ENCODE assay signal across 8 mouse cellular contexts in genomic region chr14:55642679-55643059, GRCm38 (mm10). TPM values are rescaled to one million over a fixed set of nuclear protein-coding genes. Genes with fewer than 3 reads are reported as not detected.
DNase-seq lines count a peak whose midpoint lies in the region; ATAC-seq and TF ChIP-seq lines count a peak whose summit lies in the region.

No protein-coding gene starts in this region.

- no peak for TF ChIP-seq CTCF in kidney, postnatal 0 days (IDR thresholded peaks at IDR 0.05; ENCODE audit: low read depth)
- TF ChIP-seq CTCF in midbrain, postnatal 0 days (IDR thresholded peaks at IDR 0.05), result no peak

- peaks cover 7% of the 10 kb centered on the region for H3K4me1 ChIP-seq in kidney, postnatal 0 days (replicated peaks; ENCODE audit: insufficient read depth, low read length)
- peaks cover 19% of the 10 kb centered on the region for H3K4me1 ChIP-seq in embryonic facial prominence, embryonic 12.5 days
- H3K4me1 ChIP-seq in intestine, embryonic 14.5 days (replicated peaks; ENCODE audit: control insufficient read depth, insufficient read depth, low read length), result peaks cover 19% of the 10 kb centered on the region
- H3K4me1 ChIP-seq in midbrain, postnatal 0 days (ENCODE audit: insufficient read depth, low read length), result 0 out of 2 replicates have a peak, but pooled peaks cover 6% of the 10 kb centered on the region

- H3K27me3 ChIP-seq in kidney, postnatal 0 days (ENCODE audit: insufficient read depth, low read length), result no peaks in the 10 kb centered on the region
- H3K27me3 ChIP-seq in embryonic facial prominence, embryonic 12.5 days, result no peaks in the 10 kb centered on the region
- H3K27me3 ChIP-seq in intestine, embryonic 14.5 days (replicated peaks; ENCODE audit: control insufficient read depth, insufficient read depth, low read length), result no peaks in the 10 kb centered on the region
- H3K27me3 ChIP-seq in midbrain, postnatal 0 days (ENCODE audit: insufficient read depth, low read length), result no peaks in the 10 kb centered on the region

- H3K4me3 ChIP-seq in kidney, postnatal 0 days (replicated peaks; ENCODE audit: low read depth, low read length), result peak overlapping the region; percentile 72
- peak overlapping the region; percentile 95 for H3K4me3 ChIP-seq in embryonic facial prominence, embryonic 12.5 days
- peak overlapping the region; percentile 97 for H3K4me3 ChIP-seq in intestine, embryonic 14.5 days (ENCODE audit: low read depth, low read length)
- H3K4me3 ChIP-seq in midbrain, postnatal 0 days (ENCODE audit: low read depth, low read length), result peak overlapping the region; percentile 97

- 19% methylated on average over 8 of the region's 8 CpGs for WGBS in kidney, postnatal 0 days
- WGBS in embryonic facial prominence, embryonic 12.5 days, result 20% methylated on average over 8 of the region's 8 CpGs
- 19% methylated on average over 8 of the region's 8 CpGs for WGBS in intestine, embryonic 14.5 days
- 19% methylated on average over 8 of the region's 8 CpGs for WGBS in midbrain, postnatal 0 days

- H3K9me3 ChIP-seq in kidney, postnatal 0 days (replicated peaks; ENCODE audit: low read length), result no peaks in the 10 kb centered on the region
- H3K9me3 ChIP-seq in embryonic facial prominence, embryonic 12.5 days, result no peaks in the 10 kb centered on the region
- H3K9me3 ChIP-seq in intestine, embryonic 14.5 days (ENCODE audit: control insufficient read depth, low read length), result no peaks in the 10 kb centered on the region
- H3K9me3 ChIP-seq in midbrain, postnatal 0 days (ENCODE audit: low read length), result no peaks in the 10 kb centered on the region

- no peak for ATAC-seq in kidney, postnatal 0 days (replicated peaks; ENCODE audit: low FRiP score, low read depth)
- no peak for ATAC-seq in embryonic facial prominence, embryonic 12.5 days (ENCODE audit: insufficient number of reproducible peaks, insufficient read depth, low FRiP score, low TSS enrichment)
- peak; percentile 33 for ATAC-seq in intestine, embryonic 14.5 days (replicated peaks; ENCODE audit: low FRiP score, low TSS enrichment, low read depth)
- ATAC-seq in midbrain, postnatal 0 days (ENCODE audit: low FRiP score), result no peak; the same call in 1 of the 2 replicates
- no peak for ATAC-seq in CD4-positive, CD25-positive, alpha-beta regulatory T cell, adult 4 months

- no peak for DNase-seq in kidney, postnatal 0 days (ENCODE audit: low spot score)
- no peak for DNase-seq in kidney, postnatal 4 days
- DNase-seq in intestine, embryonic 14.5 days (ENCODE audit: low spot score), result no peak
- no peak for DNase-seq in midbrain, postnatal 0 days (ENCODE audit: low spot score)
- no peak for DNase-seq in c-Kit-positive CD71-positive TER-119-positive erythroid progenitor cells, embryonic 14.5 days (ENCODE audit: low spot score)
- DNase-seq in cerebellum, postnatal 36 days, result no peak

- peak overlapping the region; percentile 81 for H3K4me2 ChIP-seq in kidney, postnatal 0 days (ENCODE audit: low read length)
- H3K4me2 ChIP-seq in embryonic facial prominence, embryonic 12.5 days (replicated peaks), result peak overlapping the region; percentile 92
- peak overlapping the region; percentile 88 for H3K4me2 ChIP-seq in intestine, embryonic 14.5 days (ENCODE audit: low read length)
- H3K4me2 ChIP-seq in midbrain, postnatal 0 days (ENCODE audit: low read depth, low read length, poor library complexity, severe bottlenecking), result peak overlapping the region; percentile 77

- peak overlapping the region; percentile 96 for H3K27ac ChIP-seq in kidney, postnatal 0 days
- H3K27ac ChIP-seq in embryonic facial prominence, embryonic 12.5 days, result peak overlapping the region; percentile 88
- H3K27ac ChIP-seq in intestine, embryonic 14.5 days (ENCODE audit: low read depth), result peak overlapping the region; percentile 96
- peak overlapping the region; percentile 96 for H3K27ac ChIP-seq in midbrain, postnatal 0 days (ENCODE audit: low read depth, low read length)

- peaks cover 36% of the 10 kb centered on the region; the same call in 1 of the 2 replicates for H3K36me3 ChIP-seq in kidney, postnatal 0 days (ENCODE audit: insufficient read depth, low read length)
- H3K36me3 ChIP-seq in embryonic facial prominence, embryonic 12.5 days, result peaks cover 49% of the 10 kb centered on the region
- H3K36me3 ChIP-seq in intestine, embryonic 14.5 days (ENCODE audit: control insufficient read depth, insufficient read depth, low read length), result peaks cover 49% of the 10 kb centered on the region
- H3K36me3 ChIP-seq in midbrain, postnatal 0 days (ENCODE audit: insufficient read depth, low read length), result peaks cover 24% of the 10 kb centered on the region

- peak overlapping the region; percentile 93 for H3K9ac ChIP-seq in kidney, postnatal 0 days (ENCODE audit: low read depth, low read length)
- peak overlapping the region; percentile 96 for H3K9ac ChIP-seq in embryonic facial prominence, embryonic 12.5 days
- H3K9ac ChIP-seq in intestine, embryonic 14.5 days (ENCODE audit: low read length), result peak overlapping the region; percentile 96
- H3K9ac ChIP-seq in midbrain, postnatal 0 days (replicated peaks; ENCODE audit: low read length, poor library complexity, severe bottlenecking), result peak overlapping the region; percentile 94

RNA-seq across cellular contexts. Expression of gene Tm9sf1, which starts 0.9 kb away (rescaled TPM):
- polyA plus RNA-seq in kidney, postnatal 0 days (2015; fragmentation: Nextera tagmentation; extraction: Ambion mirVana), result 108 and 118 TPM in 2 replicates
- 102 TPM in 2 replicates for polyA plus RNA-seq in embryonic facial prominence, embryonic 12.5 days (2016; fragmentation: Nextera tagmentation; extraction: Ambion mirVana)
- polyA plus RNA-seq in intestine, embryonic 14.5 days (2014; fragmentation: Nextera tagmentation; extraction: Ambion mirVana), result 112 and 114 TPM in 2 replicates
- total RNA-seq in midbrain, postnatal 0 days (2014; rRNA removed), result 47.7 and 60.3 TPM in 2 replicates
- 48.2 and 54.3 TPM in 2 replicates for polyA plus RNA-seq in midbrain, postnatal 0 days (2015; fragmentation: Nextera tagmentation; extraction: Ambion mirVana)
- 10 to 100 TPM; 39.7 to 46.7 TPM for polyA plus RNA-seq in CD4-positive, CD25-positive, alpha-beta regulatory T cell, adult 4 months (2017; shearing (Covaris generic))

RNA-seq across cellular contexts. Expression of gene Gm49378, which starts 5.0 kb away (rescaled TPM):
- polyA plus RNA-seq in kidney, postnatal 0 days (2015; fragmentation: Nextera tagmentation; extraction: Ambion mirVana), result 1.8 and 3.0 TPM in 2 replicates
- 0.87 and 3.0 TPM in 2 replicates for polyA plus RNA-seq in embryonic facial prominence, embryonic 12.5 days (2016; fragmentation: Nextera tagmentation; extraction: Ambion mirVana)
- 1.6 and 1.9 TPM in 2 replicates for polyA plus RNA-seq in intestine, embryonic 14.5 days (2014; fragmentation: Nextera tagmentation; extraction: Ambion mirVana)
- total RNA-seq in midbrain, postnatal 0 days (2014; rRNA removed), result 6.3 and 6.7 TPM in 2 replicates
- polyA plus RNA-seq in midbrain, postnatal 0 days (2015; fragmentation: Nextera tagmentation; extraction: Ambion mirVana), result 2.3 and 2.8 TPM in 2 replicates
- polyA plus RNA-seq in CD4-positive, CD25-positive, alpha-beta regulatory T cell, adult 4 months (2017; shearing (Covaris generic)), result under 1 TPM in 1 of 2 experiments, not detected in 1; 0.98 TPM

RNA-seq across cellular contexts. Expression of gene Ipo4, which starts 6.9 kb away (rescaled TPM):
- 58.5 and 68.7 TPM in 2 replicates for polyA plus RNA-seq in kidney, postnatal 0 days (2015; fragmentation: Nextera tagmentation; extraction: Ambion mirVana)
- 99.8 and 117 TPM in 2 replicates for polyA plus RNA-seq in embryonic facial prominence, embryonic 12.5 days (2016; fragmentation: Nextera tagmentation; extraction: Ambion mirVana)
- 93.6 and 95.7 TPM in 2 replicates for polyA plus RNA-seq in intestine, embryonic 14.5 days (2014; fragmentation: Nextera tagmentation; extraction: Ambion mirVana)
- total RNA-seq in midbrain, postnatal 0 days (2014; rRNA removed), result 109 and 122 TPM in 2 replicates
- 104 and 112 TPM in 2 replicates for polyA plus RNA-seq in midbrain, postnatal 0 days (2015; fragmentation: Nextera tagmentation; extraction: Ambion mirVana)
- 10 to 100 TPM; 33.4 to 42.0 TPM for polyA plus RNA-seq in CD4-positive, CD25-positive, alpha-beta regulatory T cell, adult 4 months (2017; shearing (Covaris generic))

RNA-seq across cellular contexts. Expression of gene Tssk4, which starts 7.3 kb away (rescaled TPM):
- 0.47 and 1.1 TPM in 2 replicates for polyA plus RNA-seq in kidney, postnatal 0 days (2015; fragmentation: Nextera tagmentation; extraction: Ambion mirVana)
- polyA plus RNA-seq in embryonic facial prominence, embryonic 12.5 days (2016; fragmentation: Nextera tagmentation; extraction: Ambion mirVana), result 0.55 and 0.97 TPM in 2 replicates
- 1.7 and 1.9 TPM in 2 replicates for polyA plus RNA-seq in intestine, embryonic 14.5 days (2014; fragmentation: Nextera tagmentation; extraction: Ambion mirVana)
- total RNA-seq in midbrain, postnatal 0 days (2014; rRNA removed), result 0.14 and 0.16 TPM in 2 replicates
- 0.28 and 0.36 TPM in 2 replicates for polyA plus RNA-seq in midbrain, postnatal 0 days (2015; fragmentation: Nextera tagmentation; extraction: Ambion mirVana)
- 1 to 10 TPM in 1 of 2 experiments, under 1 TPM in 1; 0.69 to 1.3 TPM for polyA plus RNA-seq in CD4-positive, CD25-positive, alpha-beta regulatory T cell, adult 4 months (2017; shearing (Covaris generic))

RNA-seq across cellular contexts. Expression of gene Mdp1, which starts 17.6 kb away (rescaled TPM):
- polyA plus RNA-seq in kidney, postnatal 0 days (2015; fragmentation: Nextera tagmentation; extraction: Ambion mirVana), result 48.8 and 56.0 TPM in 2 replicates
- polyA plus RNA-seq in embryonic facial prominence, embryonic 12.5 days (2016; fragmentation: Nextera tagmentation; extraction: Ambion mirVana), result 64.9 and 66.4 TPM in 2 replicates
- 53.8 and 58.9 TPM in 2 replicates for polyA plus RNA-seq in intestine, embryonic 14.5 days (2014; fragmentation: Nextera tagmentation; extraction: Ambion mirVana)
- total RNA-seq in midbrain, postnatal 0 days (2014; rRNA removed), result 46.7 and 53.7 TPM in 2 replicates
- 77.9 and 82.2 TPM in 2 replicates for polyA plus RNA-seq in midbrain, postnatal 0 days (2015; fragmentation: Nextera tagmentation; extraction: Ambion mirVana)
- polyA plus RNA-seq in CD4-positive, CD25-positive, alpha-beta regulatory T cell, adult 4 months (2017; shearing (Covaris generic)), result 100 to 1,000 TPM in 1 of 2 experiments, 10 to 100 TPM in 1; 92.4 to 106 TPM
